Mouse (Mus musculus): Measurements from ENCODE around the gene Urb1.
"Not testable (repeated sequence)": the region's sequence is repeated elsewhere in the genome, so short reads cannot be mapped to it uniquely, and the experiment has no call there.

Urb1 gene

DNA sequence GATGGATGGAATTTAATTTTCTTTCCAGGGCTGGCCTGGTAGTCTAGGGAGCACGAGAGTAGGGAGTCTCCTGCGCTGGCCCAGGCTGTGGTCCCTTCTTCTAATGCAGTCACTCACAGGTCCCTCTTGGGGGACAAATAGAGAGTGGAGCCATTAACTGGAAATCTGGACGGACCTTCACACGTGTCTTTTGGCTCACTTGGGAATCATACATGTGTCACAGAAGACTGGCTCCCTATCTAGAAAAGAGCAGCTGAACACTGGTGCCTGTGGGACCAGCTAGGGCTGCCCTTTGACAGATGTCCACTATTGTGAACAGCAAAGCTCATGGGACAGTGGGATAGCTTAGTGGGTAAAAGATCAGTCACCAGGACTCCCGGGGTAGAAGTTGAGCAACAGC lies 15.8 kb upstream of the Urb1 start:
- ATAC-seq (ENCODE audit: insufficient number of reproducible peaks, low FRiP score, low TSS enrichment): no peak

GRCm38 (mm10) chr16:90823986-90824385 lies 13.8 kb upstream of the Urb1 start:
- ATAC-seq (ENCODE audit: insufficient number of reproducible peaks, low FRiP score, low TSS enrichment): not testable (repeated sequence)

- ATAC-seq (ENCODE audit: insufficient number of reproducible peaks, low FRiP score, low TSS enrichment): no peak
These were observed 12.8 kb upstream of the Urb1 start for GRCm38 (mm10) chr16:90822981-90823380.

GRCm38 (mm10) chr16:90822284-90822935 lies 12.2 kb upstream of the Urb1 start:
- no peak for ATAC-seq (ENCODE audit: insufficient number of reproducible peaks, low FRiP score, low TSS enrichment)

DNA sequence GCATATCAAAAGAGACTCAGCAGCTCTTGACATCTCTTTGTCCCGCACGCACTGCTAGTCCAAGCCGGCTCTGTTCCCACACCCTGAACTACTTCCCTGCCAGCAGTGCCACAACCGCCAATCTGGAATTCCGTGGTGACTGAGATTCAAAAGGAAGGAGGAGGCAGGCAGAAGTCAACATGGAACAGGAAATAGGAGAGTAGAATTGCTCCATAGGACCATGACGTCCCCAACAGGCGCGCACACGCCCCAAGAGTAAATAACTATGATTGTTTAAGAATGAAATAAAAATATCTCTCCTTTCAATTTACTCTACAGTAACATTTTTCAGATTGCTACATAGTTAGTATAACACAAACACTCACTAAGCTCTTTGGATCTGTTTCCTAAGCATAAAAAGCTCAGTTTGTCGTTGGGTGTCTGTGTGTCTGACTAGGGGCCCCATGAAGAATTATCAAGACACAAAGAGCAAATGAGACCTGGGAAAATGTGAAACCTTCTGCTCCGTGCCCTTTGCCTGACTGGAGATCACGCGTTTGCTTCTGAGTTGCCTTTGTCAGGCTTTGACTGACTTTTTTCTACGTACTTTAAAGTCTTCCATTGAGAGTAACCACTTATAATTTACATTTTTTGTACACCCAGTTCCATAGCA lies 11.0 kb upstream of the Urb1 start:
- no peak for ATAC-seq (ENCODE audit: insufficient number of reproducible peaks, low FRiP score, low TSS enrichment)

- ATAC-seq (ENCODE audit: insufficient number of reproducible peaks, low FRiP score, low TSS enrichment): no peak
These were observed 10.1 kb upstream of the Urb1 start for GRCm38 (mm10) chr16:90820326-90820725.

GRCm38 (mm10) chr16:90812086-90812485 lies 1.9 kb upstream of the Urb1 start:
- ATAC-seq (ENCODE audit: insufficient number of reproducible peaks, low FRiP score, low TSS enrichment): no peak

- peak; percentile 24; the same call in 1 of the 2 replicates for ATAC-seq (ENCODE audit: insufficient number of reproducible peaks, low FRiP score, low TSS enrichment)
These were observed 573 bp upstream of the Urb1 start for GRCm38 (mm10) chr16:90810716-90811256.

DNA sequence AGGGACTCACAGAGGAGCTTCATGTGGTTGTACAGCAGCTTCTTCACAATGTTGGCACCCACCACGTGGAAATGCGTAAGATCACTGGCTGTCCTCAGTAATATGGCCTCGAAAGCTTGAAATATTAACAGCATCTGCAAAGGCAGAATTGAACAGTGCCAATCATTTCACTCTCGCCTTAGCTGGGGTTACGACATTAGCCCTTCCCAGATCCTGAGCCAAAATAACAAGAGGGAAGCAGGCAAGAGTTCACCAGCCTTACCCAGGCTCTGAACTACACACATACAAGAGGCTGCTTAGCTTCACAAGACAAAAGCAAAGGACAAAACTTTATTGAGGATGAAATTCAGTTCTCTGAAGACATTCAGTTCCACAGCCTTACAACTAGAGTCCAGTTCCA lies 5.7 kb downstream of the Urb1 start:
- no peak for ATAC-seq (ENCODE audit: insufficient number of reproducible peaks, low FRiP score, low TSS enrichment)

GRCm38 (mm10) chr16:90801928-90802327 lies 8.3 kb downstream of the Urb1 start:
- no peak for ATAC-seq (ENCODE audit: insufficient number of reproducible peaks, low FRiP score, low TSS enrichment)

GRCm38 (mm10) chr16:90801251-90801650 lies 9.0 kb downstream of the Urb1 start:
- ATAC-seq (ENCODE audit: insufficient number of reproducible peaks, low FRiP score, low TSS enrichment): no peak

DNA sequence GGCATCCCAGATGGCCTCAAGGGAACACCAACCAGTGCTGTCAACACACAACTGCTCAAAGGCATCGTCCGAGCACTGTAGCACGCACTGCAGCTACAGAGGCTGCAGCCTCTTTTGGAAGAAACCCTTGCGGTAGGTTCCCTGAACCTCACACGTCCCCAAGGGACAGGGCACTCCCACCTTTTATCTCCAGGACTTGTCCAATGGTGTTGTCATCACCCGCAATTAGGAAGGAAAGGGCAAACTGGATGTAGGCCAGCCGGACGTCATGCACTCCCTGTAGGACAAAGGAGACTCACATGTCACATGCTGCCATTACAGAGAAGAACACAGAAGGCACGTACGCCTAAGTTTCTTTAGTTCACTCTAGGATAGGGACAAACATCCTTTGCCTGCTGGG lies 10.4 kb downstream of the Urb1 start:
- no peak for ATAC-seq (ENCODE audit: insufficient number of reproducible peaks, low FRiP score, low TSS enrichment)

DNA sequence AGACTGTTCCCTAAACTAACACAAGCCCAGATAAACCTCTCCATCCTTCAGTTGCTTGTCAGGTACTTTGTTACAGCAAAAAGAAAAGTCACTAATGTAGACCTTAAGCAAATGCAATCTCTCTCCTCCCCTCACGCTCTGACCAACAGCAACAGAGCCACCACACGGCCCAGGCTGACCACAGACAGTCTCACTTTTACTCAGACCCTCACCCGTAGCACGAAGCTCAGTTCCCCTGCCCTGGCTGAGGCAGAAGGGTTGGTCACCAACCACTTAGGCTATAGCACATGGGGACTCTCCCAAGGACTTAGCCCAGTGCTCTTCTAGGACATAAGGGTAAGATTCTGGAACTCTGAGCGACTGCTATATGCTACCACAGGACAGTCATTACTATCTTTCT lies 11.4 kb downstream of the Urb1 start:
- ATAC-seq (ENCODE audit: insufficient number of reproducible peaks, low FRiP score, low TSS enrichment): no peak

DNA sequence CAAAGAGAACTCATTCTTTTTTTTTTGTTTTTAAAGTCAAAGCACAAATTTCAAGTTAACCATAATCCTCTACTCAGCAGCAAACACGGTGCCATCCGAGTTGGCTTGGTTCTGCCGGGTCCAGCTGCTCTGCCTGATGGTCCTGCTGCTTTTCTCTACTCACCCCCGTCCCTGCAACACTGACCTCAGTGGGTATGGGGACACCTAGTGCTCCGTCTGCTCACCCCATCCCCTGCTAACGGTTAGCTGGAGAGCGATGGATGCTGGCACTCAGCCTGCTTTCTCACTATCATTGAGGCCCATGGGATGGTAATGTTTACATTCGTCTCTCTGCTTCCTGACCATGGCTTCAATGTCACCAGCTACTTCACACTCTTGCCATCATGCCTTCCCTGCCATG lies 11.8 kb downstream of the Urb1 start:
- ATAC-seq (ENCODE audit: insufficient number of reproducible peaks, low FRiP score, low TSS enrichment): no peak

GRCm38 (mm10) chr16:90794708-90795107 lies 15.5 kb downstream of the Urb1 start:
- ATAC-seq (ENCODE audit: insufficient number of reproducible peaks, low FRiP score, low TSS enrichment): no peak

- ATAC-seq (ENCODE audit: insufficient number of reproducible peaks, low FRiP score, low TSS enrichment): no peak
These were observed 17.7 kb downstream of the Urb1 start for GRCm38 (mm10) chr16:90792500-90792899.

DNA sequence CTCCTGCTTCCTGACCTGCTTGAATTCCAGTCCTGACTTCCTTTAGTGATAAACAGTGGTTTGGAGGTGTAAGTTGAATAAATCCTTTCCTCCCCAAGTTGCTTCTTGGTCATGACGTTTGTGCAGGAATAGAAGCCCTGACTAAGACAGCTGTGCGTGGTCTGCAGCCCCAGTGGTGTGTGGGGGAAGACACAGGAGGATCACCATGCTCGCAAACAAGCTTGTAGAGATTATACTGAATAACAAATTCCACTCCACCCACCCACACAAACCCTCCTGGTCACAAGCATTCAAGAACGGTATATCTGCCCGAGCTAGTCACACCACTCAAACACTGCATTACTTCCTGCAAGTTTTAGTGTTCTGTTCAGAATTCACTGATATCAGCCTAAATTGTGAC lies 18.1 kb downstream of the Urb1 start:
- no peak for ATAC-seq (ENCODE audit: insufficient number of reproducible peaks, low FRiP score, low TSS enrichment)

- no peak for ATAC-seq (ENCODE audit: insufficient number of reproducible peaks, low FRiP score, low TSS enrichment)
These were observed 19.3 kb downstream of the Urb1 start for GRCm38 (mm10) chr16:90790946-90791345.

DNA sequence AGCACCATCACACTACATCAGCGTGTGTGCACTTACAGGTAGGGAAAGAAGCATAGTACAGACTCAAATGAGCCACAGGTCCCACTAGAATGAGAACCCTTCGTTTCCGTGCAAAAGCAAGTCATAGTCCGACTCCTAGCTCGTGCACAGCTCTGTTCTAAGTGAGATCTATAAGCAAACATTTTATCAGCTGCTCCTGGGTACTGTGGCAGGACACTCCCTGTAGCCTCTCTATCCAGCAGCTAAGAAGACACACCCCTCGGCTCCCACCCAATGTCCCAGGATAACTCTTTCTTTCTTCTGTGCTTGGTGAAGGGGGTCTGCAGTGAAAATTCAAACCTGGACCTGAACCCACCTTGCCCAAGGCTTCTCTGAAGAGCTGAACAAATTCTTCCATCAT lies 21.6 kb downstream of the Urb1 start:
- no peak for ATAC-seq (ENCODE audit: insufficient number of reproducible peaks, low FRiP score, low TSS enrichment)

DNA sequence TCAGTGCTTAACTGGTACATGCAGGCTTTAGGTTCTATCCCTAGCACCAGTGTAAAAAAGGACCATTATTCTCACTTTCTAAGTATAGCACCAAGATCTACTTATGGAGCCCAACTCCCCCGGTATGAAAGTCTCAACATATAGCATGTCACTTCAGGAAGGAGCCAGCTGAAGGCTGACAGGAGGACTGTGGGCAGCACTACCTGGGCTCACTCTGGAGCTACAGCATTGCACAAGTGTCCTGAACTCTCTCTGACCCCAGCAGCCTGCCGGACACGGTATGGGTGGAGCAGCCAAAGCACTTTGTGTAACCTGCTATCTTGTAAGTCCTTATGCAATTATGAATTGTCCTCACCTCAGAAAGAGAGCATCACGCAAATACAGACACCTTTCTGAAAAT lies 25.0 kb downstream of the Urb1 start:
- no peak for ATAC-seq (ENCODE audit: insufficient number of reproducible peaks, low FRiP score, low TSS enrichment)

DNA sequence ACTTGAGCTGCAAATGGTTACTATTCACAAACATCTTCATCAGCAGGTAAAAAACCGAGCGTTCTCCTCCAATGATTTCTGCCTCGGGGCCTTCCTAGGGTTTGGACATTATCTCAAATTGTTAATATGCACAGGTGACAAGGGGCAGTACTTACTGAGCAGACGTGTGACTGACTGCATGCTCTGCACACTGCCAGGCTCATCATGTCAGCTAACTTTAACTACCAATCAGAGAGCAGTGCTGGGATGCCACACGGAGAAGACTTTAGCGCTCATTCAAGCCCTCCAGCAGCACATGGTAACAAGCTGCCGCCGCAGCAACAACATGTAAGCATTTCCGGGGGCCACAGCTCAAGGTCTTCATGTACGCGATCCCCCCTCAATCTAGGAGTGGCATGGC lies 26.9 kb downstream of the Urb1 start:
- no peak for ATAC-seq (ENCODE audit: insufficient number of reproducible peaks, low FRiP score, low TSS enrichment)

DNA sequence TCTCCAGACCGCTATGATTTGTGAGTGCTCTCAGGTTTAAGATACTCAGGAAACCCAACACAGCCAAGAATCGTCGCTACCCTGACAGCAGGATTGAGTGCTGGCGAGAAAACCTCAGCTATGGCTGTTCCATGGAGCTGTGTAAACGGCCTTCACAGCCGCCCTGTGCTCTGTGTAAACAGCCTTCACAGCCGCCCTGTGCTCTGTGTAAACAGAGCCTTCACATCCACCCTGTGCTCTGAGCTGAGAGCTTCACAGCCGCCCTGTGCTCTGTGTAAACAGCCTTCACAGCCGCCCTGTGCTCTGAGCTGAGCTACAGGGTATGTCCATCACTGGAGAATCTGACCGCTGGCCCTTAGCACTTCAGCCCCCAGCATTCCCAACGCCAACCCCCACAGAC lies 30.4 kb downstream of the Urb1 start:
- ATAC-seq (ENCODE audit: insufficient number of reproducible peaks, low FRiP score, low TSS enrichment): no peak
